Mouse (Mus musculus): Measurements from ENCODE around the gene Slc16a2.
"Not testable (repeated sequence)": the region's sequence is repeated elsewhere in the genome, so short reads cannot be mapped to it uniquely, and the experiment has no call there.

Gene Slc16a2

GRCm38 (mm10) chrX:103734041-103734625 lies 87.7 kb downstream of the Slc16a2 start:
- in situ Hi-C loops (cut with MboI, MseI), result no loop called here

GRCm38 (mm10) chrX:103733091-103733490 lies 88.7 kb downstream of the Slc16a2 start:
- in situ Hi-C loops (cut with MboI, MseI), result no loop called here

- in situ Hi-C loops (cut with MboI, MseI), result no loop called here
Measured at GRCm38 (mm10) chrX:103732033-103732703, 89.6 kb downstream of the Slc16a2 start.

- in situ Hi-C loops (cut with MboI, MseI), result no loop called here
Measured at GRCm38 (mm10) chrX:103722437-103722836, 99.3 kb downstream of the Slc16a2 start.

GRCm38 (mm10) chrX:103719618-103720185 lies 102.1 kb downstream of the Slc16a2 start:
- in situ Hi-C loops (cut with MboI, MseI), result no loop called here

GRCm38 (mm10) chrX:103712922-103713321 lies 108.9 kb downstream of the Slc16a2 start:
- in situ Hi-C loops (cut with MboI, MseI), result no loop called here

- in situ Hi-C loops (cut with MboI, MseI), result no loop called here
Measured at GRCm38 (mm10) chrX:103709671-103710070, 112.1 kb downstream of the Slc16a2 start.

- in situ Hi-C loops (cut with MboI, MseI), result no loop called here
Measured at GRCm38 (mm10) chrX:103708592-103708991, 113.2 kb downstream of the Slc16a2 start.

GRCm38 (mm10) chrX:103704611-103705010 lies 117.2 kb downstream of the Slc16a2 start:
- in situ Hi-C loops (cut with MboI, MseI), result no loop called here

GRCm38 (mm10) chrX:103704024-103704423 lies 117.8 kb downstream of the Slc16a2 start:
- in situ Hi-C loops (cut with MboI, MseI), result no loop called here

- in situ Hi-C loops (cut with MboI, MseI), result no loop called here
Measured at GRCm38 (mm10) chrX:103697796-103698195, 124.0 kb downstream of the Slc16a2 start.

- in situ Hi-C loops (cut with MboI, MseI), result no loop called here
Measured at GRCm38 (mm10) chrX:103696081-103696519, 125.7 kb downstream of the Slc16a2 start.

- in situ Hi-C loops (cut with MboI, MseI), result no loop called here
Measured at GRCm38 (mm10) chrX:103695165-103695996, 126.4 kb downstream of the Slc16a2 start.

- in situ Hi-C loops (cut with MboI, MseI), result no loop called here
Measured at GRCm38 (mm10) chrX:103694787-103695164, 127.0 kb downstream of the Slc16a2 start.

- in situ Hi-C loops (cut with MboI, MseI), result no loop called here
Measured at GRCm38 (mm10) chrX:103694381-103694780, 127.4 kb downstream of the Slc16a2 start.

- in situ Hi-C loops (cut with MboI, MseI), result no loop called here
Measured at GRCm38 (mm10) chrX:103692916-103693315, 128.9 kb downstream of the Slc16a2 start.

- in situ Hi-C loops (cut with MboI, MseI), result no loop called here
Measured at GRCm38 (mm10) chrX:103688551-103688950, 133.2 kb downstream of the Slc16a2 start.

- in situ Hi-C loops (cut with MboI, MseI), result no loop called here
Measured at GRCm38 (mm10) chrX:103674674-103675073, 147.1 kb downstream of the Slc16a2 start.

- in situ Hi-C loops (cut with MboI, MseI), result no loop called here
Measured at GRCm38 (mm10) chrX:103673761-103674160, 148.0 kb downstream of the Slc16a2 start.

GRCm38 (mm10) chrX:103670245-103670644 lies 151.5 kb downstream of the Slc16a2 start:
- in situ Hi-C loops (cut with MboI, MseI), result no loop called here

GRCm38 (mm10) chrX:103664445-103664844 lies 157.3 kb downstream of the Slc16a2 start:
- in situ Hi-C loops (cut with MboI, MseI), result not testable (repeated sequence)

GRCm38 (mm10) chrX:103658985-103659384 lies 162.8 kb downstream of the Slc16a2 start:
- in situ Hi-C loops (cut with MboI, MseI), result loop anchor here (5.0 kb wide), 1 partner anchor 83 kb away; no protein-coding TSS in a partner anchor

Measured in T-helper 1 cell (primary cell).